Mouse (Mus musculus) left cerebral cortex, postnatal 10 days (tissue): ENCODE measurements at regions not wholly inside any gene's neighbourhood (a gene's known extent, or its start where the extent isn't known, plus 50 kb on each side); places are given as distances from the start of the nearest gene placed in this dataset.
"Not testable (repeated sequence)": the region's sequence is repeated elsewhere in the genome, so short reads cannot be mapped to it uniquely, and the experiment has no call there.

Source experiments
- DNase-seq, 2 experiments: peaks; one replicate each; pipeline ENCODE4 v3.0.0; 2021 to 2022; ENCODE audit warnings: low spot score in 2 of 2, mixed read lengths in 1 of 2; ENCODE audit errors: extremely low spot score in 1 of 2
- intact Hi-C: fragments of 180-260 bp; cut with DNase I; formaldehyde crosslinking; loops from one replicate; pipeline ENCODE4 v1.15.1; 2025

- intact Hi-C loops: no loop called here
Measured at GRCm38 (mm10) chr14:13055198-13055597, 229.4 kb upstream of the Synpr start.

DNA sequence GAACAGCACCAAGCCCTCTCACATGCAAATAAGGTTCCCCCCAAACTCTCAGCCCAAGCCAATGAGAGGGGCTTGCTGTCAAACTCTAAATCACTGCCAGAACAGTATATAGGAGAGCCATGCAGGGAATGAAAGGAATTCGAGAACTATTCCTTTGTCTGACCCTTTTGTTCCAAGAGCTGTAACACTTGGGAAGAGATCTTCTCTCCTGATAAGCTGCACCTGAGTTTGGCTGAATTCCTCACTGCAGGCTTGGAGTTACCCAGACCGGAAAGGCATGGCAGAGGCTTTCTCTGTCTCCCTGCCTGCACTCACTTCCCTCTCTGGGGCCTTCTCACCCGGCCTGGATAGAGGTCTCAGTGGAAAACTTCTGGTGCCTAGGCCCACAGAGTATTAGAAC, 219.7 kb upstream of the Cadps start:
- intact Hi-C loops, DNase-seq: not testable (repeated sequence)

More at GRCm38 (mm10) chr14:13055198-13055597, 229.4 kb upstream of the Synpr start:
- DNase-seq: no peak

- no peak for DNase-seq
- intact Hi-C loops: no loop called here
Measured at GRCm38 (mm10) chr14:13041741-13042140, 218.9 kb upstream of the Cadps start.

DNA sequence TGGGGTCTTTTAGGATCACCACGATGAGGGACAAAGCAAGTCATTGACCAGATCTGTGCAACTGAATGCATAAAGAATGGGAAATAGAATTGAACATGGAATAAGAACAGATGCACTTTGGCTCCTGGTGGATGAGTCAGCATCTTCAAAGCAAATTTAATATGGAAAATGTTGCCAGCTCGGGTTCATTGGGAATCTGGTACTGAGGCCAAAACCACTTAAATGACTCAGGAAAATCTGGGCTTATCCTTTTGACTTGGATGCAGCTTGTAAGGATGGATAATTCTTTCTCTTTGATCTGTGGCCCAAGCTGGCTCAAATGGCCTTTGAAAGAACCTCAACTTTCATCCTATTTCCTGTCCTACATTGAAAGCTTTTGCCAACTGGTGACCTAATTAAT, 217.3 kb upstream of the Cadps start:
- intact Hi-C loops: no loop called here
- DNase-seq: no peak

- intact Hi-C loops: no loop called here
Measured at GRCm38 (mm10) chr14:13037426-13037825, 214.5 kb upstream of the Cadps start.

DNA sequence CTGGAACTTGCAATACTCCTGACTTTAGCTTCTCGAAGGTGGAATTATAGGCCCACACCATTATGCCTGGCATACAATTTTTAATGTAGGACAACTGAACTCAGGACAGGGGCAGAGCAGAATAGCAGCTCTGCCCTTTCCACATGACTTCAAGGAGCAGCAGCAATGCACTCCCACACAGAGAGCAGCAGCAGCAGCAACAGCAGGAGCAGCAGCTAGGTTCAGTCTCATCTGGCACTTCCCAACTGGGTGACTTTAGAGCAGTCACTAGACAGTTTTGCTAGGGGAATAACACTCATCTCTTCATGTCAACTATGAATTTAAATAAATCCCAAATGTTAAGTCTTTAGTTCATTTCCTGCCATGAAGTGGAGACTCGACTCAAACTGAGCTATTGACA, 206.9 kb upstream of the Cadps start:
- intact Hi-C loops: no loop called here
- no peak for DNase-seq

More at GRCm38 (mm10) chr14:13037426-13037825, 214.5 kb upstream of the Cadps start:
- peak in 1 of 2 experiments; percentile 18 for DNase-seq

- intact Hi-C loops: no loop called here
- no peak for DNase-seq
Measured at GRCm38 (mm10) chr14:13022744-13023143, 199.9 kb upstream of the Cadps start.

GRCm38 (mm10) chr14:13011099-13011498, 188.2 kb upstream of the Cadps start:
- no peak for DNase-seq
- intact Hi-C loops: no loop called here

- intact Hi-C loops: no loop called here
- DNase-seq: peak; percentile 3 to 32
Measured at GRCm38 (mm10) chr14:13000997-13001699, 178.3 kb upstream of the Cadps start.

- no peak for DNase-seq
- intact Hi-C loops: no loop called here
Measured at GRCm38 (mm10) chr14:12979416-12979815, 156.5 kb upstream of the Cadps start.

DNA sequence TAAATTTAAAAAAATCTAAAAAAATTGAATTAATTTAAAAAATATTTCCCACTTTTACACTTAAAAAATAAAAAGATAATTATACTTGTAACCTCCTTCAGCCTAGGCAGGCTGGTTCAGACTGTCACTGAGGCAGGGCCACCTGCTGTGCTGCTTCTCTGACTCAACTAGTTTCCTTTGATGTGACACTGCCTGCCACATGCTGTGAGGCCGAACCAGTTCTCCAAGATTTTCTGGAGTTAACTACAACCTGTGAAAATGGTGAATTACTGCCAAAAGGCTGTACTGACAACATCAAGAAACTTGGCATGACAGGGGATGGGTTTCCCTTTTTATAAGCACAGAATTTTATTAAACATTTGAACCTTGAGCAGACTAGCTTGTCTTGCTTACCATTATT, 143.6 kb upstream of the Cadps start:
- no peak for DNase-seq
- intact Hi-C loops: no loop called here

GRCm38 (mm10) chr14:12957896-12958295, 135.0 kb upstream of the Cadps start:
- DNase-seq, intact Hi-C loops: not testable (repeated sequence)

- no peak for DNase-seq
- intact Hi-C loops: no loop called here
Measured at GRCm38 (mm10) chr14:12950922-12951321, 128.0 kb upstream of the Cadps start.

DNA sequence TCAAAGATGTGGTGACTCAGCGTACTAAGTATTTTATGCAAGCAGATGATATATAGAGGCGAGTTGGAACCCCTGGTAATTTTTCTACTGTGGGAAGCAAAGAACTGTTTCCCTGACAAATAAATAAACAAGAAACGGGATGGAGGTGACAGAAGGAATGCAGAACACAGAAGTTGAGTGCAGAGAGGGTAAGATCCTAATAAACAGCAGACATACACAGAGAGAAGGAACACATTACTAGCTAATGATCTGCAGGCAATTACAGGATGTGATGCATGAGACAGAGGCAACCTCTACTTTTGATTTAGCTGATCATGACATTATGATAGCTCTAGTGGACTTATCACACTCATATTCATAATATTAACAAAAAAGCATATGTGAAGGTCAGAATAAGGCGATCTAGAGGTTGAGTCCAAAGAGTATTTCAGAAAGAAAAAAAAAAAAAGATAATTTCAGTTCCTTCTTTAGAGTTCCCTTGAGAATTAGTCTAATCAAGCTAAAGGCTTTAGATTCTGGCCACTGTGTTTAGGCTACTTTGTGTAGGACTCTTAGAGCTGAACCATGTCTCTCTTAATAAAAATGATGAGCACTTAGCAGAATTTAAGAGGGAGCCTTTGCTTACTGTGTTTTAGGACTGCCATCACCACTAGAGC, 115.9 kb upstream of the Cadps start:
- no peak for DNase-seq
- intact Hi-C loops: no loop called here

DNA sequence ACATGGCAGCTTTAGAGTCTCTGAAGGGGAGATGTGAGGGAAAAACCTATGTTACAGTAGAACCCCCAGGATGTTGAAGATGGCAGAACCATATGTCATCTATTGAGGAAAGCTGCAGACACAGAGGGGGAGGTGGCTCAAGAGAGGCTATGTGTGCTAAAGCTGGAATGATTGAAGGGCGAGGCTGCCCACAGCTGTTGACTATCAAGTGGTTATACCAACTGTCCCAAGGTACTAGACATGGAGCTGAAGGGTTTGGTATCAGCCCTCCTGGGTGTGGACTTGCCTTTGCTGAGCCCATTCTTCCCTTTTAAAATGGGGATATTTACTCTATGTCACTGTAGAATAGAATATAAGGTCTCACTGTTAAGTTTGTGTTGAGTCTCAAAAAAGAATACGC, 113.5 kb upstream of the Cadps start:
- DNase-seq: no peak
- intact Hi-C loops: no loop called here

- intact Hi-C loops: no loop called here
- DNase-seq: peak in 1 of 2 experiments; percentile 8
Measured at GRCm38 (mm10) chr14:12931668-12932384, 108.9 kb upstream of the Cadps start.

- intact Hi-C loops: no loop called here
- peak in 1 of 2 experiments; percentile 23 for DNase-seq
Measured at GRCm38 (mm10) chr14:12923617-12924016, 100.7 kb upstream of the Cadps start.

DNA sequence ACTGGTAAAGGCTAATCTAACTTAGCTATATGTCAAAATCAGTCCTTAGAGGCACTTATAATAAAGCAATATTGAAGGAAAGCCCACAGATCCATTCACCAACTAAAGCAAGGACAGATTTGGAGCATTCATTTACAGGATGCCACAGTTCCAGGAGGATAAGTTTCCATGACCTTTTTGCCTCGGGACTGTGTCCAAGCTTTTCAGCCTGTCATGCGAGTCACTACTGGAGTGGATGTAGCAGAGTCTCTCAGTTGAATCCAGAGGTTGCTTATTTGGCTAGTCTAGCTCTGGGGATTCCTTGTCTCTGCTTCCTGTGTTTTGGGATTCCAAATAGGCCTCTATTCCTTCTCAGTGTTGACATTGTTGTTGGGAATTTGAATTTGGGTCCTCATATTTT, 92.6 kb upstream of the Cadps start:
- no peak for DNase-seq
- intact Hi-C loops: no loop called here

DNA sequence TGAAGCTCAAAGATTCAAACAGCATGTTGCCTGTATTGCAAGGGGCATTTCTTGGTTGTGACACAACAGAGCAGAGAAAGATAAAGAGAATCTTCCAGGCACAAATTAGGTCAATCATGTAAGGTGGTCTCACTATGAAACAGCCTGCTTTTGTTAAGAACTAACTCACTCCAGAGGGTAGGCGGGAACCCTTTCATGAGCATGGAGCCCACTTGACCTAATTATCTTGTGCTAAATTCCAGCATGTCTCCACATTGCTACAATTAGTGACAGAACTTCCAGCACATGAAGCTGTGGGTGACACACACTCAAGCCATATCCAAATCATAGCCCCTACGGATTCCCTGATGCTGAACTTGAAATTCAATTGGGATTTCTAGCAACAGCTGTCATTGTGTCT, 91.1 kb upstream of the Cadps start:
- DNase-seq: no peak
- intact Hi-C loops: no loop called here

DNA sequence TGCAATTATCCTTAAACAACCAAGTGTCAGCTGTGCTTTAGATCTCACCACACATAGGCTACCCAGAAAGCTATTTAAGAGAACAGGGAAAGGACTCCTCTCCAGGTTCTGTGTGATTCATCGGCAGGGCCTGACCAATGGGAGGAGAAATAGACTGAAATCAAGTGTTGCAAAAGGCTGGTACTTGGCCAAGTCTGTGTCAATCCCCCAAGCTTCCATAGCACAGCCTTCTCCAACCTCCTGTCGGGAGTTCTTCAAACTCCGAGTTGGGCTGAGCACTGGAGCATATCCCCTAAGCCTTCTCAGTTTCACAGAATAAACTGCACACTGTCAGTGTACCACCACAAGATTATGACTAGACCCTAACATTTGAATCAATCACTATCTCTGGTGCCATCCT, 90.5 kb upstream of the Cadps start:
- intact Hi-C loops: no loop called here

More for the DNA sequence above, 90.5 kb upstream of the Cadps start:
- DNase-seq: no peak
